Mouse (Mus musculus): ENCODE results near the gene Fam110c. TPM values are rescaled to one million over a fixed set of nuclear protein-coding genes. Genes with fewer than 3 reads are reported as not detected.

Gene Fam110c
- total and polyA plus RNA-seq, 3 experiments = 0.10 TPM; not detected in 2

DNA sequence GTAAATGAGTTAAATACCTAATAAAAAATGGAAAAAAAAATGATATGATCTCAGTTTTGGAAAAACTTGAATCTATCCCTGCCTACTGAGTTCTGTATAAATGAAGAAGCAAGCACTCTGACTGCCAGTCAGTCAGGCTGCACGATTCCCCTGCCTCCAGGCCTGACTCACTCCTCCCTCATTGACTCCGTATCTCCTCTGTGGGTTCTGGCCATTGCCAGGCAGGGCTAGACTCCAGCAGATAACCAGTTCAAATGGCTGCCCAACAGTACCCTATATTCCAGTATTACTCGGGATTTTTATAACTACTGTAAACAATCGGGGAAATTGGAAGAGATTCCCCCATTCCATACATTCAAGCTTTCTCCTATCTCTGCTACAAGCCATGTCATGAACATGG is 21.6 kb upstream of the Fam110c start:
- no peaks in the 10 kb centered on the region for H3K79me2 ChIP-seq (replicated peaks; ENCODE audit: control insufficient read depth, extremely low read depth, insufficient read depth, poor library complexity, severe bottlenecking)
- no peak overlapping the region for H3K9ac ChIP-seq (ENCODE audit: insufficient read depth, low read depth)
- H3K9me3 ChIP-seq (replicated peaks; ENCODE audit: low read length) = no peaks in the 10 kb centered on the region
- H3K36me3 ChIP-seq (replicated peaks in 1 of 2; ENCODE audit: control insufficient read depth in 1 of 2, insufficient read depth in 1 of 2, low read length in 1 of 2) = no peaks in the 10 kb centered on the region
- no peak overlapping the region for H3K4me2 ChIP-seq (ENCODE audit: insufficient read depth, low read depth, poor library complexity, severe bottlenecking)
- no peak for TF ChIP-seq EP300 (IDR thresholded peaks at IDR 0.05; ENCODE audit: low read length)
- TF ChIP-seq MXI1 (IDR thresholded peaks at IDR 0.05; ENCODE audit: low read depth, low read length) = no peak
- no peak for TF ChIP-seq TBP (conservative IDR thresholded peaks at IDR 0.05; ENCODE audit: low read depth, low read length)
- TF ChIP-seq IRF4 (IDR thresholded peaks at IDR 0.05; ENCODE audit: low read depth, low read length) = no peak
- TF ChIP-seq MAZ (IDR thresholded peaks at IDR 0.05; ENCODE audit: low read depth, low read length) = no peak
- no peak for TF ChIP-seq MYC (IDR thresholded peaks at IDR 0.05; ENCODE audit: low read depth, low read length)
- no peak for TF ChIP-seq ETS1 (conservative IDR thresholded peaks at IDR 0.05; ENCODE audit: low read depth, low read length)
- dilution Hi-C loops (cut with MboI; ENCODE audit: extremely low pct_ligation_motif_present, extremely low pct_unique_long_range_greater_than_20kb, low sequenced_read_pairs) (no loop called here), in situ Hi-C loops (cut with MboI; ENCODE audit: low pct_ligation_motif_present, low pct_unique_long_range_greater_than_20kb, low sequenced_read_pairs) (no loop called here)
- no peaks in the 10 kb centered on the region for H3K27me3 ChIP-seq (replicated peaks)
- no peak overlapping the region for H3K27ac ChIP-seq (ENCODE audit: insufficient read depth, low read depth)
- peaks cover 0 to 5% of the 10 kb centered on the region in 2 experiments; a peak in 1 of 4 replicates for H3K4me1 ChIP-seq (ENCODE audit: control insufficient read depth in 1 of 2, insufficient read depth in 2 of 2)
- no peak for DNase-seq (ENCODE audit: extremely low read depth)
- H3K4me3 ChIP-seq (replicated peaks in 1 of 3; ENCODE audit: low read depth in 2 of 3, low read length in 2 of 3, poor library complexity in 1 of 3) = no peak overlapping the region

GRCm38 (mm10) chr12:31056291-31056864 is 17.3 kb upstream of the Fam110c start:
- peaks cover 0 to 38% of the 10 kb centered on the region in 2 experiments; a peak in 2 of 4 replicates for H3K4me1 ChIP-seq (ENCODE audit: control insufficient read depth in 1 of 2, insufficient read depth in 2 of 2)
- no peak for TF ChIP-seq MEF2A (IDR thresholded peaks at IDR 0.05; ENCODE audit: borderline replicate concordance, low read depth, low read length)
- no peak for TF ChIP-seq ZMIZ1 (IDR thresholded peaks at IDR 0.05; ENCODE audit: low read depth, low read length)
- TF ChIP-seq MXI1 (IDR thresholded peaks at IDR 0.05; ENCODE audit: low read depth, low read length) = no peak
- TF ChIP-seq MAX (IDR thresholded peaks at IDR 0.05; ENCODE audit: low read length) = no peak
- no peak for TF ChIP-seq ZNF384 (IDR thresholded peaks at IDR 0.05; ENCODE audit: low read depth, low read length)
- TF ChIP-seq SMC3 (IDR thresholded peaks at IDR 0.05; ENCODE audit: low read depth, low read length) = no peak
- TF ChIP-seq USF1 (IDR thresholded peaks at IDR 0.05; ENCODE audit: low read depth, low read length) = no peak
- no peak for TF ChIP-seq MYC (IDR thresholded peaks at IDR 0.05; ENCODE audit: low read depth, low read length)
- TF ChIP-seq E2F4 (IDR thresholded peaks at IDR 0.05; ENCODE audit: insufficient replicate concordance, low read depth, low read length) = no peak
- TF ChIP-seq POLR2A (IDR thresholded peaks at IDR 0.05; ENCODE audit: low read depth, low read length) = no peak
- no peak for TF ChIP-seq TCF12 (IDR thresholded peaks at IDR 0.05; ENCODE audit: low read depth, low read length)
- TF ChIP-seq POLR2AphosphoS2 (IDR thresholded peaks at IDR 0.05; ENCODE audit: low read depth, low read length) = no peak
- TF ChIP-seq KAT2A (IDR thresholded peaks at IDR 0.05; ENCODE audit: insufficient replicate concordance, low read length) = no peak
- no peak for TF ChIP-seq ETS1 (conservative IDR thresholded peaks at IDR 0.05; ENCODE audit: low read depth, low read length)
- no peak for TF ChIP-seq GABPA (IDR thresholded peaks at IDR 0.05; ENCODE audit: insufficient replicate concordance, low read depth, low read length)
- no peak for TF ChIP-seq ELF1 (IDR thresholded peaks at IDR 0.05; ENCODE audit: low read depth, low read length)
- TF ChIP-seq HCFC1 (IDR thresholded peaks at IDR 0.05; ENCODE audit: low read depth, low read length) = no peak
- no peaks in the 10 kb centered on the region for H3K9me3 ChIP-seq (replicated peaks; ENCODE audit: low read length)
- no peaks in the 10 kb centered on the region for H3K79me2 ChIP-seq (replicated peaks; ENCODE audit: control insufficient read depth, extremely low read depth, insufficient read depth, poor library complexity, severe bottlenecking)
- no peak overlapping the region for H3K27ac ChIP-seq (ENCODE audit: insufficient read depth, low read depth)
- H3K27me3 ChIP-seq (replicated peaks) = no peaks in the 10 kb centered on the region
- dilution Hi-C loops (cut with MboI; ENCODE audit: extremely low pct_ligation_motif_present, extremely low pct_unique_long_range_greater_than_20kb, low sequenced_read_pairs) = no loop called here
- in situ Hi-C loops (cut with MboI; ENCODE audit: low pct_ligation_motif_present, low pct_unique_long_range_greater_than_20kb, low sequenced_read_pairs) = no loop called here
- H3K9ac ChIP-seq (ENCODE audit: insufficient read depth, low read depth) = no peak overlapping the region
- DNase-seq (ENCODE audit: extremely low read depth) = no peak
- no peak overlapping the region for H3K4me2 ChIP-seq (ENCODE audit: insufficient read depth, low read depth, poor library complexity, severe bottlenecking)
- H3K4me3 ChIP-seq (replicated peaks in 1 of 3; ENCODE audit: low read depth in 2 of 3, low read length in 2 of 3, poor library complexity in 1 of 3) = no peak overlapping the region
- no peaks in the 10 kb centered on the region for H3K36me3 ChIP-seq (replicated peaks in 1 of 2; ENCODE audit: control insufficient read depth in 1 of 2, insufficient read depth in 1 of 2, low read length in 1 of 2)
